Mouse (Mus musculus) large intestine, adult 2 months (tissue): ENCODE data around the gene Sprr2f. TPM values are rescaled to one million over a fixed set of nuclear protein-coding genes. Genes with fewer than 3 reads are reported as not detected.

Experiments used
- DNase-seq: peaks from one replicate; pipeline ENCODE4 v3.0.0-alpha.2; 2012; ENCODE audit warnings: low read depth, low spot score
- WGBS: fragments of 180-500 bp; shearing (Covaris S2); methylation state at CpG from one replicate; pipeline ENCODE4 v1.1.7; 2018; 5-methylcytosine and 5-hydroxymethylcytosine counted together
- polyA plus RNA-seq: library from polyadenylated mRNA; depleted of rRNA; stranded (reverse); fragments of >200 nt; gene quantifications from 2 replicates; pipeline ENCODE4 v1.2.3, GENCODE M21; 2012; rRNA removed

The Sprr2f gene
- polyA plus RNA-seq: not detected in 2 replicates

DNA sequence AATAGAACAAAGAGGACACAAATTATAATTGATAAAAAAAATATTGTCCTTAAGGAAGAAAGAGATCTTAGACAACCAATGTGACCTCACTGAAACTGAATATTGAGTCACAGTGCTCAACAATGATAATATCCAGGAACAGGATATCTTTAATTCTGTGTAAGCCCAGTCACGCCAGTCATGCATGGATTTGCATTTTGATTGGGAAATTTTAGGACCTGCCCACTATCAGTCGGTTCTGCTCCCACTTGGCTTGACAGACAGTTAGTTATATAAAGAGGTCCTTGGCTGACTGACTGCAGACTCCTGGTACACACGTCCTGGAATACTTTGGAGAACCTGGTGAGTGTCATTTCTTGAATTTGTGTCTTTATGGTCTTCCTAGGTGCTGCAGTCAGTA, at the start of gene Sprr2f:
Gene Sprr2f, plus strand, starts transcription at position 301 of the 400 bp plus-strand sequence.
- DNase-seq: no peak
- WGBS: 59% methylated on average over 3 of the region's 3 CpGs

DNA sequence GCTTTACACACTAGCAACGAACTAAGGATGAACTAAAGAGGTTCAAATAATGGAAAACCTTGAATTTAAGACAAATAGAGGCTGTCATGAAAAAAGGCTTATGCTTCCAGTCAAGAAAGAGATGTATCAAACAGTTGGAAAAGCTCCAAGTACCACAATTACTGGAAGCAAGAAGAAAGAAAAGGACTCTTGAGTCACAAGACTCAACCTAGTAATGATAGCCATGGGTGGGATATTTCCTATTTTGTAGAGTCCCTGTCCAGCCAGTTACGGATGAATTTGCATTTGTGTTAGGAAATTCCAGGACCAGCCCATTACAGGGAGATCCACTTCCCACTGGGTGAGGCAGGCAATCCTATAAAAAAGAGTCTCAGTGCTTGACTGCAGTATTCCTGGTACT, 48.7 kb upstream of the Sprr2f start, which contains the start of gene Sprr2b:
Gene Sprr2b, plus strand, starts transcription at position 301 of the 400 bp plus-strand sequence.
- WGBS: 69% methylated on average over 2 of the region's 2 CpGs
- DNase-seq: no peak

DNA sequence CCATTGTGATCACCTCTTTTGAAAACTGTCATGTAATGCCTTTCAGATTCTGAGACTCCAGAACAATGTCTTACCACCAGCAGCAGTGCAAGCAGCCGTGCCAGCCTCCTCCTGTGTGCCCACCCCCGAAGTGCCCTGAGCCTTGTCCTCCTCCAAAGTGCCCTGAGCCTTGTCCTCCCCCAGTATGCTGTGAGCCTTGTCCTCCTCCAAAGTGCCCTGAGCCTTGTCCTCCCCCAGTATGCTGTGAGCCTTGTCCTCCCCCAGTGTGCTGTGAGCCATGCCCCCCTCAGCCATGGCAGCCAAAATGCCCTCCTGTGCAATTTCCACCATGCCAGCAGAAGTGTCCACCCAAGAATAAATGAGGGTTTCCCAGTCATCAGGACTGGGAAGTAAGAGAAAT, 47.6 kb upstream of the Sprr2f start:
- WGBS: 77% methylated on average over 2 of the region's 2 CpGs
- DNase-seq: no peak

DNA sequence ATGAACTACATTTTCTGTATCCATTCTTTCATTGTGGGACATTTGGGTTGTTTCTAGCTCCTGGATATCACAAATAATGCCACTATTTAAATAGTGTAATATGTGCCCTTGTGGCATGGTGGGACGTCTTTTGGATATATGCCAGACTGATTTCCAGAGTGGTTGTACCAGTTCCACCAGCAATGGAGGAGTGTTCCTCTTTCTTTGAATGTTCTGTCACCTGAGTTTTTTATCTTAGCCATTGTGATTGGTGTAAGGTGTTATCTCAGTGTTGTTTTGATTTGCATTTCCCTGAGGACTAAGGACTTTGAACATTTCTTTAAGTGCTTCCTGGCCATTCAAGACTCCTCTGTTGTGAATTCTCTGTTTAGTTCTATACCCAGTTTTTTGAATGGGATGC, 28.7 kb upstream of the Sprr2f start:
- WGBS: 33% methylated on average over 1 of the region's 1 CpGs
- no peak for DNase-seq

DNA sequence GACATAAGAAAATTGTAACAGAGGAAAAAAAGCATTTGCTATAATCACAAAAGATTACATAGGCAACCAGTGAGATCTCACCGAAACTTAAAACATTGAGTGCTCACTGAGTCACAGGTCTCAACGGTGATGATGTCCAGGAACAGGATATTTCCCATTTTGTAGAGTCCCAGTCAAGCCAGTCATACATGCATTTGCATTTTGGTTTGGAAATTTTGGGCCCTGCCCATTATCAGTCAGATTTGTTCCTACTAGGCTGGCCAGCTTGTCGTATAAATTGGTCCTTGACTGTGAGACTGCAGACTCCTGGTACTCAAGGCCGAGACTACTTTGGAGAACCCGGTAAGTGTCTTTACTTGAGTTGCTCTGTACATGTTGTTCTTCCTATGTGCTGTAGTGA, 26.1 kb upstream of the Sprr2f start, which contains the start of gene Sprr2d:
Gene Sprr2d, plus strand, starts transcription at position 301 of the 400 bp plus-strand sequence.
- DNase-seq: no peak
- WGBS: 92% methylated on average over 5 of the region's 5 CpGs

DNA sequence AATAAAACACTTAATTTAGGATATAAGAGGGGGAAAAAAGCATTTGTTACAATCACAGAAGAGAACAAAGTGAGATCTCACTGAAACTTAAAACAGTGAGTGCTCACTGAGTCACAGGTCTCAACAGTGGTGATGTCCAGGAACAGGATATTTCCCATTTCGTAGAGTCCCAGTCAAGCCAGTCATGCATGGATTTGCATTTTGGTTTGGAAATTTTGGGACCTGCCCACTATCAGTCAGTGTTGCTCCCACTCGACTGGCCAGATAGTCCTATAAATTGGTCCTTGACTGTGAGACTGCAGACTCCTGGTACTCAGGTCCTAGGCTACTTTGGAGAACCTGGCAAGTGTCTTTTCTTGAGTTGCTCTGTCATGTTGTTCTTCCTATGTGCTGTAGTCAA, 13.1 kb upstream of the Sprr2f start, which contains the start of gene Sprr2e:
Gene Sprr2e, plus strand, starts transcription at position 301 of the 400 bp plus-strand sequence.
- DNase-seq: no peak
- 77% methylated on average over 2 of the region's 2 CpGs for WGBS

DNA sequence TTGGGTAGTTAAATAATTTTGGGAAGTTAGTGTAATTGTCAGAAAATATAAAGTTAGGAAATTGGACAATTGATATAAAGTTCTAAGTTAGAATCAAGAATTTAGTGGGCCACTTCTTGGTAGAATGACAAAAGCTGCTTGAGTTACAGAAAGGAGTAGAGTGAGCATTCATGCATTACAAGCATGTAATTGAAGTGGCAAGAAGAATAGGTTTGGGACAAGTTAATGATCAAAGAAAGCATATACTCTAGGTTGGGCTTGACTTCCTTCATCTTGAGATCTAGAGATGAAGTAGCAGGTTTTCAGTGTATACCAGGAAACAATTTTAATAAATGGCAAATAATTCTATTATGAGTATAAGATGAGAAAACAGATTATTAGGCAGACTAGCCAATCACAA, 3.4 kb upstream of the Sprr2f start:
- DNase-seq: no peak

DNA sequence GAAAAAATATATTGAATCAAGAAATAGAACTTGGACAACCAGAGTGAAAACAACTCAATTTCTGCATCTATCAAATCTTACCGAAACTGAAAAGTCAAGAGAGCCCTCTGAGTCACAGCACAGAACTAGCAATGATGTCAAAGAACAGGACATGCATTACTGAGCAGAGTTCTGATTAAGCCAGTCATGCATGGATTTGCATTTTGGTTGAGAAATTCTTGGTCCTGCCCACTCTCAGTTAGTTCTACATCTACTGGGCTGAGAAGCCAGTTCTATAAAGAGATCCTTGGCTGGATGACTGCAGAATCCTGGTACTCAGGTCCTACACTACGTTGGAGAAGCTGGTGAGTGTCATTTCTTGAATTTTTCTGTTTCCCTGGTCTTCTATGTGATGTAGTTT, 8.6 kb downstream of the Sprr2f start:
- WGBS: 79% methylated on average over 2 of the region's 2 CpGs
- DNase-seq: no peak

DNA sequence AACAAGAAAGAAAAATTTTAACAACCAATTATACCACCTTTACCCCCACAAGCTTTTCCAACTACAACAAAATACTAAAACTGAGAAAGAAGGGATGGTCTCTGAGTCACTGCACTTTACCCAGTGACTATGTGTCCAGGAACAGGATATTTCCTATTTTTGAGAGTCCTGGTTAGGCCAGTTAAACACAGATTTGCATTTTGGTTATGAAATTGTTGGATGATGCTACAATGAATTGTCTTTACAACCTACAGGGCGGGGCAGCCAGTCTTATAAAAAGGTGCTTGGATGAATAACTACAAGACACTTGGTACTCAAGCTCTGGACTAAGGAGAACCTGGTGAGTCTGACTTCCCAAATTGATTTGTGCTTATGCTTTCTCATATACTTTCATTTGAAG, 20.4 kb downstream of the Sprr2f start, which contains the start of gene Sprr2h:
Gene Sprr2h, plus strand, starts transcription at position 301 of the 400 bp plus-strand sequence.
- 66% methylated on average over 1 of the region's 1 CpGs for WGBS
- DNase-seq: no peak

DNA sequence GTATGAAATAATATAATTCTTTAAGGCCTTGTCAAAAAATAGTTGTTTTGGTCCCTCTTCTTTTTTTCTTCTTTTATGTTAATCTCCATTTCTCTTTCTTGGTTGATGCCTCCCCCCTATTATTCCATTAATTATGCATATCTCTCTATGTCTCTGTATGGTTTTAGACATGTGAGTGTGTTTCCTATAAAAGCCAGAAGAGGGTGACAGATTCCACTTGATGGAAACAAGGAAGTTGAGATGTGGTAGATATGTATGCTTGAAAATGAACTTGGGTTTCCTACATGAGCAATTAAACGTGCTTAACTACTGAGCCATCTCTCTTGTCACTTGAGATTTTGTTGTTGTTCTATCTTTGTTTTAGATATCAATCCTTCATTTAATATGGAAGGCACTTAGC, 29.3 kb downstream of the Sprr2f start:
- no peak for DNase-seq
- WGBS: 24% methylated on average over 1 of the region's 1 CpGs

DNA sequence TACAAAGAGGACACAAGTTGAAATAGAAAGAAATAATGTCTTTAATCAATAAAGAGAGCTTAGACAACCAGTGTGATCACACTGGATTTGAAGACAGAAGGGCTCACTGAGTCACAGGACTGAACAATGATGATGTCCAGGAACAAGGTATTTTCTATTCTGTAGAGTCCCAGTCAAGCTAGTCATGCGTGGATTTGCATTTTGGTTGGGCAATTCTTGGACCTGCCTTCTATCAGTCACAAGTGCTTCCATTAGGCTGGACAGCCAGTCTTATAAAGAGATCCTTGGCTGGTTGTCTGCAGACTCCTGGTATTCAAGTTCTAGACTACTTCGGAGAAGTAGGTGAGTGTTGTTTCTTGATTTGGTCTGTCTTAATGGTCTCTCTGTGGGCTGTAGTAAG, 42.7 kb downstream of the Sprr2f start, which contains the start of gene Sprr2i:
Gene Sprr2i, plus strand, starts transcription at position 301 of the 400 bp plus-strand sequence.
- 94% methylated on average over 2 of the region's 2 CpGs for WGBS
- no peak for DNase-seq

Other genes with a start within 250 kb of the Sprr2f start
- not detected in 2 replicates for gene Prr9, start 241.2 kb upstream of the Sprr2f start, polyA plus RNA-seq
- not detected in 2 replicates for gene Lelp1, start 222.4 kb upstream of the Sprr2f start, polyA plus RNA-seq
- 53.2 and 93.1 TPM in 2 replicates for gene Sprr2a1, start 149.4 kb upstream of the Sprr2f start, polyA plus RNA-seq
- gene Sprr2a2, start 149.3 kb upstream of the Sprr2f start, polyA plus RNA-seq: 24,207 and 25,946 TPM in 2 replicates
- 210 and 226 TPM in 2 replicates for gene Sprr2a3, start 79.8 kb upstream of the Sprr2f start, polyA plus RNA-seq
- gene Sprr2b, start 48.6 kb upstream of the Sprr2f start, polyA plus RNA-seq: not detected in 2 replicates
- gene Sprr2d, start 26.0 kb upstream of the Sprr2f start, polyA plus RNA-seq: not detected in 2 replicates
- not detected in 2 replicates for gene Sprr2e, start 13.0 kb upstream of the Sprr2f start, polyA plus RNA-seq
- gene Sprr2h, start 20.5 kb downstream of the Sprr2f start, polyA plus RNA-seq: 0.16 TPM in 1 of 2 replicates, not detected in the other
- gene Sprr2i, start 42.8 kb downstream of the Sprr2f start, polyA plus RNA-seq: not detected in 2 replicates
- not detected in 2 replicates for gene Sprr2j-ps, start 52.9 kb downstream of the Sprr2f start, polyA plus RNA-seq
- gene Gm9774, start 64.2 kb downstream of the Sprr2f start, polyA plus RNA-seq: 7.5 and 8.2 TPM in 2 replicates
- not detected in 2 replicates for gene Sprr2k, start 67.4 kb downstream of the Sprr2f start, polyA plus RNA-seq
- gene Sprr1b, start 73.6 kb downstream of the Sprr2f start, polyA plus RNA-seq: not detected in 2 replicates
- gene Sprr3, start 93.5 kb downstream of the Sprr2f start, polyA plus RNA-seq: 0.37 TPM in 1 of 2 replicates, not detected in the other
- 8.5 and 16.7 TPM in 2 replicates for gene Sprr1a, start 120.7 kb downstream of the Sprr2f start, polyA plus RNA-seq
- not detected in 2 replicates for gene Sprr4, start 135.3 kb downstream of the Sprr2f start, polyA plus RNA-seq
- not detected in 2 replicates for gene 2310046K23Rik, start 169.3 kb downstream of the Sprr2f start, polyA plus RNA-seq
- gene Ivl, start 208.5 kb downstream of the Sprr2f start, polyA plus RNA-seq: not detected in 2 replicates
- gene Smcp, start 223.8 kb downstream of the Sprr2f start, polyA plus RNA-seq: 0.69 TPM in 1 of 2 replicates, not detected in the other
- gene 2210017I01Rik, start 242.3 kb downstream of the Sprr2f start, polyA plus RNA-seq: not detected in 2 replicates